8 mouse cellular contexts compared by ENCODE assay signal in genomic region chr7:92669507-92670471, GRCm38 (mm10). TPM values are rescaled to one million over a fixed set of nuclear protein-coding genes. Genes with fewer than 3 reads are reported as not detected.
DNase-seq lines count a peak whose midpoint lies in the region; ATAC-seq and TF ChIP-seq lines count a peak whose summit lies in the region.

Gene Pcf11 (minus strand): TSS chr7:92669934.

- TF ChIP-seq POLR2A in olfactory bulb, adult 2 months (IDR thresholded peaks at IDR 0.05; ENCODE audit: insufficient read depth, low read depth, low read length), result peak; percentile 94
- TF ChIP-seq POLR2A in thymus, adult 2 months (IDR thresholded peaks at IDR 0.05; ENCODE audit: control insufficient read depth, extremely low read depth, insufficient read depth, low read length, poor library complexity), result peak; percentile 98

- intact Hi-C loops in heart, postnatal 36 days (cut with DNase I), result loop anchor here (2.0 to 5.0 kb wide), 3 partner anchors 33 to 413 kb away; partner anchors contain the start of genes Ankrd42 and Rab30

- TF ChIP-seq CTCF in G1E (IDR thresholded peaks at IDR 0.05; ENCODE audit: low read depth, low read length), result no peak
- no peak for TF ChIP-seq CTCF in layer of hippocampus, adult 2 months (conservative IDR thresholded peaks at IDR 0.05)
- TF ChIP-seq CTCF in lung, embryonic 14.5 days (IDR thresholded peaks at IDR 0.05; ENCODE audit: low read depth), result peak; percentile 28; the same call in 1 of the 2 replicates
- no peak for TF ChIP-seq CTCF in olfactory bulb, adult 2 months (IDR thresholded peaks at IDR 0.05; ENCODE audit: insufficient read depth, low read depth, low read length)
- no peak for TF ChIP-seq CTCF in thymus, adult 2 months (IDR thresholded peaks at IDR 0.05; ENCODE audit: borderline replicate concordance, control insufficient read depth, extremely low read depth, insufficient read depth, low read length, poor library complexity)

- peak; percentile 95 for ATAC-seq in G1E (ENCODE audit: extremely low read depth, insufficient number of reproducible peaks, low FRiP score, poor library complexity, severe bottlenecking)
- peak; percentile 97 for ATAC-seq in forebrain, embryonic 16.5 days
- peak; percentile 99 for ATAC-seq in lung, embryonic 14.5 days (ENCODE audit: insufficient read depth)

- H3K27ac ChIP-seq in forebrain, embryonic 16.5 days (ENCODE audit: low read length), result peak within 1 kb of the TSS; percentile 99
- peak within 1 kb of the TSS; percentile 98 for H3K27ac ChIP-seq in layer of hippocampus, adult 2 months
- peak within 1 kb of the TSS; percentile 98 for H3K27ac ChIP-seq in lung, embryonic 14.5 days (ENCODE audit: low read depth)
- H3K27ac ChIP-seq in olfactory bulb, adult 2 months (ENCODE audit: insufficient read depth, low read depth, low read length), result peak within 1 kb of the TSS; percentile 90
- H3K27ac ChIP-seq in thymus, adult 2 months (ENCODE audit: control insufficient read depth, insufficient read depth, low read length), result peak within 1 kb of the TSS; percentile 85

- H3K4me1 ChIP-seq in G1E (ENCODE audit: insufficient read depth, low read depth, low read length), result peaks cover 26% of the 10 kb centered on the region
- peaks cover 16% of the 10 kb centered on the region for H3K4me1 ChIP-seq in forebrain, embryonic 16.5 days (replicated peaks; ENCODE audit: control insufficient read depth, insufficient read depth, low read length)
- peaks cover 12% of the 10 kb centered on the region; the same call in 1 of the 2 replicates for H3K4me1 ChIP-seq in lung, embryonic 14.5 days (ENCODE audit: insufficient read depth)
- H3K4me1 ChIP-seq in olfactory bulb, adult 2 months (ENCODE audit: control insufficient read depth, insufficient read depth, low read length), result 0 out of 2 replicates have a peak, but pooled peaks cover 3% of the 10 kb centered on the region
- peaks cover 7% of the 10 kb centered on the region for H3K4me1 ChIP-seq in thymus, adult 2 months (replicated peaks; ENCODE audit: control insufficient read depth, insufficient read depth, low read length)

- DNase-seq in G1E (ENCODE audit: low spot score), result peak; percentile 91
- DNase-seq in cerebellum, adult 18-20 months, result peak; percentile 96 to 98
- peak; percentile 96 for DNase-seq in heart, postnatal 36 days
- peak; percentile 96 to 98 for DNase-seq in layer of hippocampus, adult 2 months (ENCODE audit: low spot score in 2 of 2)
- DNase-seq in lung, embryonic 14.5 days, result peak; percentile 99
- peak; percentile 93 for DNase-seq in thymus, adult 2 months

- H3K4me2 ChIP-seq in forebrain, embryonic 16.5 days (ENCODE audit: low read length), result peak within 1 kb of the TSS; percentile 87
- peak within 1 kb of the TSS; percentile 77 for H3K4me2 ChIP-seq in lung, embryonic 14.5 days

- peak within 1 kb of the TSS; percentile 99 for H3K9ac ChIP-seq in forebrain, embryonic 16.5 days (replicated peaks; ENCODE audit: low read depth, low read length)
- peak within 1 kb of the TSS; percentile 99 for H3K9ac ChIP-seq in lung, embryonic 14.5 days

- peak within 1 kb of the TSS; percentile 89 for H3K4me3 ChIP-seq in G1E (ENCODE audit: low read depth, low read length)
- peak within 1 kb of the TSS; percentile 100 for H3K4me3 ChIP-seq in forebrain, embryonic 16.5 days (replicated peaks; ENCODE audit: low read length)
- H3K4me3 ChIP-seq in layer of hippocampus, adult 2 months, result peak within 1 kb of the TSS; percentile 86
- H3K4me3 ChIP-seq in lung, embryonic 14.5 days (ENCODE audit: low read depth, low read length), result peak within 1 kb of the TSS; percentile 85
- H3K4me3 ChIP-seq in olfactory bulb, adult 2 months (ENCODE audit: insufficient read depth, low read depth, low read length), result peak within 1 kb of the TSS; percentile 94
- H3K4me3 ChIP-seq in thymus, adult 2 months (ENCODE audit: control insufficient read depth, insufficient read depth, low read length), result peak within 1 kb of the TSS; percentile 99

- peaks cover 3% of the 10 kb centered on the region; the same call in 1 of the 2 replicates for H3K9me3 ChIP-seq in G1E (replicated peaks)
- no peaks in the 10 kb centered on the region for H3K9me3 ChIP-seq in forebrain, embryonic 16.5 days (ENCODE audit: control insufficient read depth, low read length)
- no peaks in the 10 kb centered on the region for H3K9me3 ChIP-seq in lung, embryonic 14.5 days (ENCODE audit: low read depth, low read length)

- peaks cover 10% of the 10 kb centered on the region; the same call in 1 of the 2 replicates for H3K27me3 ChIP-seq in G1E (ENCODE audit: insufficient read depth, low read length)
- no peaks in the 10 kb centered on the region for H3K27me3 ChIP-seq in forebrain, embryonic 16.5 days (replicated peaks; ENCODE audit: control insufficient read depth, insufficient read depth, low read length)
- H3K27me3 ChIP-seq in lung, embryonic 14.5 days (ENCODE audit: insufficient read depth, low read length), result no peaks in the 10 kb centered on the region
- no peaks in the 10 kb centered on the region for H3K27me3 ChIP-seq in thymus, adult 2 months (ENCODE audit: control insufficient read depth, insufficient read depth, low read length)

- under 1% methylated on average over 82 of the region's 88 CpGs for WGBS in forebrain, embryonic 16.5 days
- WGBS in lung, embryonic 14.5 days, result under 1% methylated on average over 88 of the region's 88 CpGs
- WGBS in olfactory bulb, adult 2 months, result under 1% methylated on average over 88 of the region's 88 CpGs
- under 1% methylated on average over 88 of the region's 88 CpGs for WGBS in thymus, adult 2 months

- peaks cover 14% of the 10 kb centered on the region for H3K36me3 ChIP-seq in G1E (replicated peaks)
- H3K36me3 ChIP-seq in forebrain, embryonic 16.5 days (ENCODE audit: control insufficient read depth, insufficient read depth), result no peaks in the 10 kb centered on the region
- H3K36me3 ChIP-seq in lung, embryonic 14.5 days (ENCODE audit: insufficient read depth), result peaks cover 8% of the 10 kb centered on the region
- H3K36me3 ChIP-seq in thymus, adult 2 months (ENCODE audit: control insufficient read depth, insufficient read depth, low read length), result peaks cover 6% of the 10 kb centered on the region; the same call in 1 of the 2 replicates

RNA-seq across cellular contexts. Expression of gene Pcf11, which starts in this region (rescaled TPM):
- total RNA-seq in G1E (2014; fragmentation: Nextera tagmentation) (175 and 209 TPM in 2 replicates), G1E (2017) (80.6 and 89.9 TPM in 2 replicates)
- 77.1 and 94.4 TPM in 2 replicates for polyA plus RNA-seq in G1E (2012)
- 24.5 and 27.3 TPM in 2 replicates for polyA plus RNA-seq in forebrain, embryonic 16.5 days (2015; fragmentation: Nextera tagmentation; extraction: Ambion mirVana)
- total RNA-seq in heart, postnatal 36 days (2021), result 10 to 100 TPM; 21.2 to 28.8 TPM
- 10 to 100 TPM; 59.0 to 67.0 TPM for total RNA-seq in layer of hippocampus, adult 2 months (2021)
- polyA plus RNA-seq in lung, embryonic 14.5 days (2014; fragmentation: Nextera tagmentation; extraction: Ambion mirVana), result 21.0 and 22.2 TPM in 2 replicates
- polyA plus RNA-seq in olfactory bulb, adult 2 months (2012; ENCODE audit: insufficient read depth, insufficient read length, low replicate concordance, missing spikeins), result 50.6 and 76.3 TPM in 2 replicates
- 37.5 and 42.7 TPM in 2 replicates for polyA plus RNA-seq in thymus, adult 2 months (2012; rRNA removed)

Comparison
In these comparisons a context has a peak if more than half of its experiments do, and no peak if none do; other contexts are left out.
1. Peak in every context shown above with its lines: DNase-seq, ATAC-seq, H3K4me3 ChIP-seq and H3K27ac ChIP-seq.